Mouse (Mus musculus) stomach, embryonic 14.5 days (tissue): ENCODE results near the gene Usp54. TPM values are rescaled to one million over a fixed set of nuclear protein-coding genes. Genes with fewer than 3 reads are reported as not detected.

ENCODE experiments used
- ATAC-seq: fragments of 200-750 bp; cut with Nextera tagmentation; 2 replicates; pipeline ENCODE4 v1.8.0; 2017; ENCODE audit warnings: low read depth, moderate TSS enrichment; ENCODE audit not compliant: insufficient number of reproducible peaks, insufficient read depth, low FRiP score
- H3K27ac ChIP-seq: fragments of 300-500 bp; sonication (generic); 2 replicates; pipeline ENCODE4 v1.5.1; 2014; ENCODE audit warnings: mild to moderate bottlenecking, low read length, moderate library complexity, mixed read lengths
- H3K27me3 ChIP-seq: fragments of 300-500 bp; sonication (generic); 2 replicates; pipeline ENCODE4 v1.6.1; 2014; ENCODE audit warnings: low read length, control low read depth, mixed read lengths; ENCODE audit not compliant: control insufficient read depth, insufficient read depth
- H3K36me3 ChIP-seq: fragments of 300-500 bp; sonication (generic); 2 replicates; pipeline ENCODE4 v1.6.1; 2014; ENCODE audit warnings: mild to moderate bottlenecking, control low read depth, low read length, moderate library complexity, mixed read lengths; ENCODE audit not compliant: control insufficient read depth, insufficient read depth
- H3K4me1 ChIP-seq: fragments of 300-500 bp; sonication (generic); 2 replicates; pipeline ENCODE4 v1.6.1; 2014; ENCODE audit warnings: low read length, control low read depth, mixed read lengths; ENCODE audit not compliant: control insufficient read depth, insufficient read depth
- H3K4me2 ChIP-seq: fragments of 300-500 bp; sonication (generic); replicated peaks from 2 replicates; pipeline ENCODE4 v1.6.1; 2014; ENCODE audit warnings: low read depth, low read length, control low read depth
- H3K4me3 ChIP-seq: fragments of 300-500 bp; sonication (generic); 2 replicates; pipeline ENCODE4 v1.5.1; 2014; ENCODE audit warnings: low read depth, low read length, control low read depth
- H3K9ac ChIP-seq: fragments of 300-500 bp; sonication (generic); replicated peaks from 2 replicates; pipeline ENCODE4 v1.6.1; 2014; ENCODE audit warnings: low read depth, mild to moderate bottlenecking, control low read depth, low read length, moderate library complexity, mixed read lengths
- H3K9me3 ChIP-seq: fragments of 300-500 bp; sonication (generic); 2 replicates; pipeline ENCODE4 v1.6.1; 2016; ENCODE audit warnings: low read depth, low read length, control low read depth; ENCODE audit not compliant: control insufficient read depth
- WGBS: fragments of 180-500 bp; shearing (Covaris S2); extraction: QIAGEN DNeasy Blood & Tissue Kit; methylation state at CpG from one replicate; pipeline ENCODE4 v1.1.7; 2014; 5-methylcytosine and 5-hydroxymethylcytosine counted together
- polyA plus RNA-seq: library from polyadenylated mRNA; unstranded; fragments of >200 nt; fragmentation: Nextera tagmentation; extraction: Ambion mirVana; gene quantifications from 2 replicates; pipeline ENCODE4 v1.2.1, GENCODE M21; 2014

The Usp54 gene
- polyA plus RNA-seq, 1 experiment from 2014 or later = 8.4 TPM

GRCm38 (mm10) chr14:20615075-20615474 is 25.8 kb downstream of the Usp54 start:
- Histone ChIP-seq H3K27ac (no peak overlapping the region), H3K9ac (no peak overlapping the region), H3K4me3 (no peak overlapping the region), H3K4me1 (no peaks in the 10 kb centered on the region), H3K9me3 (no peaks in the 10 kb centered on the region), H3K36me3 (no peaks in the 10 kb centered on the region), H3K4me2 (no peak overlapping the region), H3K27me3 (no peaks in the 10 kb centered on the region)
- 94% methylated on average over 2 of the region's 2 CpGs for WGBS
- ATAC-seq = no peak

GRCm38 (mm10) chr14:20612820-20613219 is 28.0 kb downstream of the Usp54 start:
- ATAC-seq = no peak
- Histone ChIP-seq H3K36me3 (no peaks in the 10 kb centered on the region), H3K9me3 (no peaks in the 10 kb centered on the region), H3K4me3 (no peak overlapping the region), H3K4me1 (no peaks in the 10 kb centered on the region), H3K27ac (no peak overlapping the region), H3K4me2 (no peak overlapping the region), H3K9ac (no peak overlapping the region), H3K27me3 (no peaks in the 10 kb centered on the region)
- WGBS = 88% methylated on average over 1 of the region's 1 CpGs

- no peak overlapping the region for H3K9ac ChIP-seq
- H3K4me1 ChIP-seq = no peaks in the 10 kb centered on the region
- no peaks in the 10 kb centered on the region for H3K9me3 ChIP-seq
- ATAC-seq = no peak; the same call in 1 of the 2 replicates
- no peak overlapping the region for H3K4me2 ChIP-seq
- H3K27ac ChIP-seq = 0 out of 2 replicates have a peak overlapping the region, but pooled peaks have one; percentile 10
- 71% methylated on average over 4 of the region's 4 CpGs for WGBS
- no peak overlapping the region for H3K4me3 ChIP-seq
- no peaks in the 10 kb centered on the region for H3K36me3 ChIP-seq
- no peaks in the 10 kb centered on the region for H3K27me3 ChIP-seq
Observed at GRCm38 (mm10) chr14:20610146-20610545, 30.7 kb downstream of the Usp54 start.

GRCm38 (mm10) chr14:20609519-20609918 is 31.3 kb downstream of the Usp54 start:
- Histone ChIP-seq H3K4me2 (no peak overlapping the region), H3K27me3 (no peaks in the 10 kb centered on the region), H3K4me3 (no peak overlapping the region), H3K27ac (no peak overlapping the region), H3K4me1 (no peaks in the 10 kb centered on the region), H3K36me3 (no peaks in the 10 kb centered on the region), H3K9me3 (no peaks in the 10 kb centered on the region), H3K9ac (no peak overlapping the region)
- WGBS = 72% methylated on average over 3 of the region's 3 CpGs
- ATAC-seq = no peak

GRCm38 (mm10) chr14:20607396-20608126 is 33.3 kb downstream of the Usp54 start:
- Histone ChIP-seq H3K9ac (no peak overlapping the region), H3K27ac (no peak overlapping the region), H3K27me3 (no peaks in the 10 kb centered on the region), H3K4me1 (no peaks in the 10 kb centered on the region), H3K4me3 (no peak overlapping the region), H3K9me3 (no peaks in the 10 kb centered on the region), H3K36me3 (no peaks in the 10 kb centered on the region), H3K4me2 (no peak overlapping the region)
- WGBS = 72% methylated on average over 9 of the region's 9 CpGs
- no peak for ATAC-seq

DNA sequence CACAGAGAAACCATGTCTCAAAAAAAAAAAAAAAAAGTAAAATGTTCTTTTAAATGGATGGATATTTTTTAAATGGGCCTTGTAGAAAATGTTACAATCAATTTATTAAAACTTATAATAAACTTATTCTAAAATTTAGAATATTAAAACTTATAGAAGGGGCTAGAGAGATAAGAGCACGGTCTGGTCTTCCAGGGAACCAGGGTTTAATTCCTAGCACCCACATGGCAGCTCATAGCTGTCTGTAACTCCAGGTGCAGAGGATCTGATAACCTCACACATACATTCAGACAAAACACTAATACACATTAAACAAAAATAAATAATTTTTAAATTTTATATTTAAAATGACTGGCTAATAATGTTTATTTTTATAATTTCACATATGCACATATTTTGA is 39.6 kb downstream of the Usp54 start:
- Histone ChIP-seq H3K27ac (no peak overlapping the region), H3K4me3 (no peak overlapping the region), H3K9ac (no peak overlapping the region), H3K27me3 (no peaks in the 10 kb centered on the region), H3K4me1 (no peaks in the 10 kb centered on the region), H3K36me3 (no peaks in the 10 kb centered on the region), H3K4me2 (no peak overlapping the region), H3K9me3 (no peaks in the 10 kb centered on the region)
- no peak for ATAC-seq
- WGBS = 90% methylated on average over 1 of the region's 1 CpGs

DNA sequence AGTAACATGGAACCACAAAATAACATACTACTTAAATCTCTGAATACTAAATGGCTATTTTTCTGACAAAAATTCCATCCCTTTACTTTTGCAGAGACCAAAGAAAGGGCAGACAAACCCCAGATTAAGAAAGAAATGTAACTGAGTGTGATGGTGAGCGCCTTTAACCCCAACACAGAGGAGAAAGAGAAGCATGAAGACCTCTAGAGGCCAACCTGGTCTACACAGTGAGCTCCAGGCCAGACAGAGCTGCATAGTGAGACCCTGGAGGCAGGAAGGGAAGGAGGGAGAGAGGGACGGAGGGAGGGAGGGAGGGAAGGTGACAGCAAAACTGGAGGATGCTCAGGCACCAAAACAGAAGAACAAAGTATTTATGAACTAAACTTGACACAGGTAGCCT is 40.7 kb downstream of the Usp54 start:
- no peaks in the 10 kb centered on the region for H3K9me3 ChIP-seq
- ATAC-seq = no peak
- 75% methylated on average over 2 of the region's 2 CpGs for WGBS
- no peaks in the 10 kb centered on the region for H3K27me3 ChIP-seq
- H3K4me3 ChIP-seq = no peak overlapping the region
- no peaks in the 10 kb centered on the region for H3K36me3 ChIP-seq
- no peak overlapping the region for H3K4me2 ChIP-seq
- H3K9ac ChIP-seq = no peak overlapping the region
- no peaks in the 10 kb centered on the region for H3K4me1 ChIP-seq
- H3K27ac ChIP-seq = no peak overlapping the region

- H3K36me3 ChIP-seq = no peaks in the 10 kb centered on the region
- H3K4me2 ChIP-seq = no peak overlapping the region
- H3K27me3 ChIP-seq = no peaks in the 10 kb centered on the region
- no peak overlapping the region for H3K4me3 ChIP-seq
- H3K27ac ChIP-seq = no peak overlapping the region
- 80% methylated on average over 2 of the region's 2 CpGs for WGBS
- H3K9ac ChIP-seq = no peak overlapping the region
- ATAC-seq = no peak; the same call in 1 of the 2 replicates
- H3K4me1 ChIP-seq = no peaks in the 10 kb centered on the region
- no peaks in the 10 kb centered on the region for H3K9me3 ChIP-seq
Observed at GRCm38 (mm10) chr14:20599542-20599941, 41.3 kb downstream of the Usp54 start.

DNA sequence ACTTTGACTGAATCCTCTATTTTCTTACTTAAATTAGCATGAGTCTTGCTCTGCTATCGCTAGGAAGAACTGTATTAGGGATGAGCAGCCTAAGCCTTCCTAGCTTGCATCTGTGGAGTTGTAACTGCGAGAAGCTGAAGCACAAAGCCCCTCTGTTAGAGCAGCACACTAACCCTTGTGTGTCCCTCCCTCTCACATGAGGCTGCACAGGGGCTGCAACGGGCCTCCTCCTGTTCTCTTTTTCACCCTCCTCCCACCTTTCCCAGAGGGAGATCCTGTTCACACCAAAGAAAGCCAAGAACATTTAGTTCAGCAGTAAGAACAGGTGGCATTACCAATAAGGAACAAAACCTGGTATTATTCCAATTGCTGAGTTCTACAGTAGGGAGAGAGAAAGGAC is 45.1 kb downstream of the Usp54 start:
- no peaks in the 10 kb centered on the region for H3K9me3 ChIP-seq
- H3K4me2 ChIP-seq = no peak overlapping the region
- no peak overlapping the region for H3K27ac ChIP-seq
- 56% methylated on average over 3 of the region's 3 CpGs for WGBS
- H3K27me3 ChIP-seq = no peaks in the 10 kb centered on the region
- H3K4me3 ChIP-seq = no peak overlapping the region
- no peak overlapping the region for H3K9ac ChIP-seq
- no peak for ATAC-seq
- no peaks in the 10 kb centered on the region for H3K36me3 ChIP-seq
- H3K4me1 ChIP-seq = no peaks in the 10 kb centered on the region
